Mouse (Mus musculus): Measurements from ENCODE around the gene Rcc1. TPM values are rescaled to one million over a fixed set of nuclear protein-coding genes. Genes with fewer than 3 reads are reported as not detected.

Gene Rcc1
- polyA plus RNA-seq, 1 experiment from 2014 or later = 81.0 TPM

- Histone ChIP-seq H3K9me3 (ENCODE audit: control insufficient read depth, low read length) (no peaks in the 10 kb centered on the region), H3K4me3 (ENCODE audit: low read depth, low read length) (no peak overlapping the region), H3K27ac (replicated peaks; ENCODE audit: low read depth, low read length) (no peak overlapping the region), H3K9ac (ENCODE audit: low read length) (no peak overlapping the region), H3K4me1 (ENCODE audit: control insufficient read depth, insufficient read depth, low read length) (no peaks in the 10 kb centered on the region), H3K27me3 (ENCODE audit: control insufficient read depth, insufficient read depth, low read length) (no peaks in the 10 kb centered on the region), H3K4me2 (ENCODE audit: low read depth, severe bottlenecking) (no peak overlapping the region), H3K36me3 (ENCODE audit: control insufficient read depth, insufficient read depth, low read length) (peaks cover 6% of the 10 kb centered on the region; the same call in 1 of the 2 replicates)
- WGBS = 79% methylated on average over 5 of the region's 5 CpGs
- ATAC-seq (ENCODE audit: insufficient number of reproducible peaks, low FRiP score, low TSS enrichment, low read depth) (no peak), DNase-seq (ENCODE audit: low spot score) (no peak)
These were observed 34.2 kb upstream of the Rcc1 start for GRCm38 (mm10) chr4:132387617-132388016.

GRCm38 (mm10) chr4:132386846-132387245 lies 33.4 kb upstream of the Rcc1 start:
- Histone ChIP-seq H3K4me1 (ENCODE audit: control insufficient read depth, insufficient read depth, low read length) (no peaks in the 10 kb centered on the region), H3K27me3 (ENCODE audit: control insufficient read depth, insufficient read depth, low read length) (no peaks in the 10 kb centered on the region), H3K36me3 (ENCODE audit: control insufficient read depth, insufficient read depth, low read length) (peaks cover 6% of the 10 kb centered on the region; the same call in 1 of the 2 replicates), H3K4me3 (ENCODE audit: low read depth, low read length) (no peak overlapping the region), H3K4me2 (ENCODE audit: low read depth, severe bottlenecking) (no peak overlapping the region), H3K27ac (replicated peaks; ENCODE audit: low read depth, low read length) (no peak overlapping the region), H3K9ac (ENCODE audit: low read length) (no peak overlapping the region), H3K9me3 (ENCODE audit: control insufficient read depth, low read length) (no peaks in the 10 kb centered on the region)
- ATAC-seq (ENCODE audit: insufficient number of reproducible peaks, low FRiP score, low TSS enrichment, low read depth) (no peak), DNase-seq (ENCODE audit: low spot score) (no peak)
- WGBS = 90% methylated on average over 7 of the region's 7 CpGs

GRCm38 (mm10) chr4:132385771-132386410 lies 32.5 kb upstream of the Rcc1 start:
- ATAC-seq (ENCODE audit: insufficient number of reproducible peaks, low FRiP score, low TSS enrichment, low read depth) = no peak

GRCm38 (mm10) chr4:132383455-132383854 lies 30.1 kb upstream of the Rcc1 start:
- Histone ChIP-seq H3K4me2 (ENCODE audit: low read depth, severe bottlenecking) (no peak overlapping the region), H3K4me1 (ENCODE audit: control insufficient read depth, insufficient read depth, low read length) (no peaks in the 10 kb centered on the region), H3K36me3 (ENCODE audit: control insufficient read depth, insufficient read depth, low read length) (peaks cover 6% of the 10 kb centered on the region; the same call in 1 of the 2 replicates), H3K9me3 (ENCODE audit: control insufficient read depth, low read length) (no peaks in the 10 kb centered on the region), H3K27ac (replicated peaks; ENCODE audit: low read depth, low read length) (no peak overlapping the region), H3K4me3 (ENCODE audit: low read depth, low read length) (no peak overlapping the region), H3K9ac (ENCODE audit: low read length) (no peak overlapping the region), H3K27me3 (ENCODE audit: control insufficient read depth, insufficient read depth, low read length) (no peaks in the 10 kb centered on the region)
- 91% methylated on average over 3 of the region's 3 CpGs for WGBS
- no peak for ATAC-seq (ENCODE audit: insufficient number of reproducible peaks, low FRiP score, low TSS enrichment, low read depth)
- DNase-seq (ENCODE audit: low spot score) = no peak

More at GRCm38 (mm10) chr4:132385771-132386410, 32.5 kb upstream of the Rcc1 start:
- Histone ChIP-seq H3K36me3 (ENCODE audit: control insufficient read depth, insufficient read depth, low read length) (peaks cover 6% of the 10 kb centered on the region; the same call in 1 of the 2 replicates), H3K4me1 (ENCODE audit: control insufficient read depth, insufficient read depth, low read length) (no peaks in the 10 kb centered on the region), H3K4me3 (ENCODE audit: low read depth, low read length) (no peak overlapping the region), H3K27me3 (ENCODE audit: control insufficient read depth, insufficient read depth, low read length) (no peaks in the 10 kb centered on the region), H3K9ac (ENCODE audit: low read length) (no peak overlapping the region), H3K27ac (replicated peaks; ENCODE audit: low read depth, low read length) (no peak overlapping the region), H3K4me2 (ENCODE audit: low read depth, severe bottlenecking) (no peak overlapping the region), H3K9me3 (ENCODE audit: control insufficient read depth, low read length) (no peaks in the 10 kb centered on the region)
- WGBS = 84% methylated on average over 8 of the region's 8 CpGs
- DNase-seq (ENCODE audit: low spot score) = no peak

GRCm38 (mm10) chr4:132382296-132382695 lies 28.9 kb upstream of the Rcc1 start:
- Histone ChIP-seq H3K27ac (replicated peaks; ENCODE audit: low read depth, low read length) (no peak overlapping the region), H3K4me2 (ENCODE audit: low read depth, severe bottlenecking) (no peak overlapping the region), H3K9me3 (ENCODE audit: control insufficient read depth, low read length) (no peaks in the 10 kb centered on the region), H3K9ac (ENCODE audit: low read length) (no peak overlapping the region), H3K4me3 (ENCODE audit: low read depth, low read length) (no peak overlapping the region), H3K4me1 (ENCODE audit: control insufficient read depth, insufficient read depth, low read length) (no peaks in the 10 kb centered on the region), H3K36me3 (ENCODE audit: control insufficient read depth, insufficient read depth, low read length) (peaks cover 10% of the 10 kb centered on the region; the same call in 1 of the 2 replicates), H3K27me3 (ENCODE audit: control insufficient read depth, insufficient read depth, low read length) (no peaks in the 10 kb centered on the region)
- 82% methylated on average over 4 of the region's 4 CpGs for WGBS
- ATAC-seq (ENCODE audit: insufficient number of reproducible peaks, low FRiP score, low TSS enrichment, low read depth) = no peak
- no peak for DNase-seq (ENCODE audit: low spot score)

- Histone ChIP-seq H3K4me3 (ENCODE audit: low read depth, low read length) (no peak overlapping the region), H3K27ac (replicated peaks; ENCODE audit: low read depth, low read length) (no peak overlapping the region), H3K4me1 (ENCODE audit: control insufficient read depth, insufficient read depth, low read length) (no peaks in the 10 kb centered on the region), H3K9me3 (ENCODE audit: control insufficient read depth, low read length) (no peaks in the 10 kb centered on the region), H3K9ac (ENCODE audit: low read length) (no peak overlapping the region), H3K36me3 (ENCODE audit: control insufficient read depth, insufficient read depth, low read length) (peaks cover 12% of the 10 kb centered on the region; the same call in 1 of the 2 replicates), H3K4me2 (ENCODE audit: low read depth, severe bottlenecking) (no peak overlapping the region), H3K27me3 (ENCODE audit: control insufficient read depth, insufficient read depth, low read length) (no peaks in the 10 kb centered on the region)
- ATAC-seq (ENCODE audit: insufficient number of reproducible peaks, low FRiP score, low TSS enrichment, low read depth) (no peak), DNase-seq (ENCODE audit: low spot score) (no peak)
- 93% methylated on average over 2 of the region's 2 CpGs for WGBS
These were observed 27.7 kb upstream of the Rcc1 start for GRCm38 (mm10) chr4:132380965-132381616.

- DNase-seq (ENCODE audit: low spot score) (no peak), ATAC-seq (ENCODE audit: insufficient number of reproducible peaks, low FRiP score, low TSS enrichment, low read depth) (no peak)
- no peaks in the 10 kb centered on the region for H3K4me1 ChIP-seq (ENCODE audit: control insufficient read depth, insufficient read depth, low read length)
- no peaks in the 10 kb centered on the region for H3K9me3 ChIP-seq (ENCODE audit: control insufficient read depth, low read length)
- no peak overlapping the region for H3K4me2 ChIP-seq (ENCODE audit: low read depth, severe bottlenecking)
- peaks cover 21% of the 10 kb centered on the region for H3K36me3 ChIP-seq (ENCODE audit: control insufficient read depth, insufficient read depth, low read length)
- H3K9ac ChIP-seq (ENCODE audit: low read length) = no peak overlapping the region
- no peak overlapping the region for H3K4me3 ChIP-seq (ENCODE audit: low read depth, low read length)
- no peaks in the 10 kb centered on the region for H3K27me3 ChIP-seq (ENCODE audit: control insufficient read depth, insufficient read depth, low read length)
- WGBS = 96% methylated on average over 1 of the region's 1 CpGs
- no peak overlapping the region for H3K27ac ChIP-seq (replicated peaks; ENCODE audit: low read depth, low read length)
These were observed 20.4 kb upstream of the Rcc1 start for GRCm38 (mm10) chr4:132373820-132374219.

GRCm38 (mm10) chr4:132369953-132370750 lies 16.7 kb upstream of the Rcc1 start:
- H3K9ac ChIP-seq (ENCODE audit: low read length) = no peak overlapping the region
- 86% methylated on average over 8 of the region's 8 CpGs for WGBS

More at GRCm38 (mm10) chr4:132369953-132370750, 16.7 kb upstream of the Rcc1 start:
- Histone ChIP-seq H3K4me2 (ENCODE audit: low read depth, severe bottlenecking) (no peak overlapping the region), H3K27ac (replicated peaks; ENCODE audit: low read depth, low read length) (no peak overlapping the region), H3K36me3 (ENCODE audit: control insufficient read depth, insufficient read depth, low read length) (peaks cover 22% of the 10 kb centered on the region), H3K4me3 (ENCODE audit: low read depth, low read length) (no peak overlapping the region), H3K27me3 (ENCODE audit: control insufficient read depth, insufficient read depth, low read length) (no peaks in the 10 kb centered on the region), H3K9me3 (ENCODE audit: control insufficient read depth, low read length) (no peaks in the 10 kb centered on the region), H3K4me1 (ENCODE audit: control insufficient read depth, insufficient read depth, low read length) (no peaks in the 10 kb centered on the region)
- no peak for ATAC-seq (ENCODE audit: insufficient number of reproducible peaks, low FRiP score, low TSS enrichment, low read depth)
- no peak for DNase-seq (ENCODE audit: low spot score)

Data from limb, embryonic 11.5 days (tissue).